Mouse (Mus musculus) left cerebral cortex, adult 8-10 months (tissue): ENCODE measurements around the gene Cyp2b23. TPM values are rescaled to one million over a fixed set of nuclear protein-coding genes. Genes with fewer than 3 reads are reported as not detected.
"Not testable (repeated sequence)": the region's sequence is repeated elsewhere in the genome, so short reads cannot be mapped to it uniquely, and the experiment has no call there.

Experiments
- DNase-seq, 2 experiments: peaks; one replicate each; pipeline ENCODE4 v3.0.0; 2022; ENCODE audit warnings: low spot score in 2 of 2
- total RNA-seq, 4 experiments: library from RNA; stranded (reverse); gene quantifications; 2 replicates each; pipeline ENCODE4 v1.2.4; 2022

Cyp2b23 gene
- not detected for total RNA-seq

- no peak for DNase-seq
These were observed at the start of gene Cyp2b23 for GRCm38 (mm10) chr7:26686337-26686736. Gene Cyp2b23, minus strand, starts transcription at chr7:26686437.

GRCm38 (mm10) chr7:26711061-26711460 lies 24.8 kb upstream of the Cyp2b23 start:
- DNase-seq: no peak

- no peak for DNase-seq
These were observed 20.8 kb upstream of the Cyp2b23 start for GRCm38 (mm10) chr7:26707061-26707460.

GRCm38 (mm10) chr7:26706191-26706590 lies 20.0 kb upstream of the Cyp2b23 start:
- not testable (repeated sequence) for DNase-seq

DNA sequence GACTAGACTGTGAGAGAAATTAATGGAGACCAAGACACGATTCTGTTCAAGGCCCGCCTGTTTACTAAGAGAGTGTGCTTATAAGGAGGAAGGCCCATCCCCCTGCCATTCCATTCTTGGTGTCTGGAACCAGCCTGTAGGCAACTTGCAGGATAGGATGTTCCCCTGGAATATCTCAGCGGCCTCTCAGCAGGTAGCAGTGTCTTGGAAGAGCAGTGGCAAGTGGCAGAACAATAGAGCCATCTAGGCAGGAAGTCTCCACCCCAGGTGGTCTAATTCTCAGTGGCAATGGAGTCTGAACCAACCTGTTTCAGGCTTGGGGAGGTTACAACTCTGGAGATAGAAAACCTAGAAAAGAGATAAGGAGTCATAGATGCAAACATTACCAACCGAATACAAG lies 13.9 kb upstream of the Cyp2b23 start:
- no peak for DNase-seq

DNA sequence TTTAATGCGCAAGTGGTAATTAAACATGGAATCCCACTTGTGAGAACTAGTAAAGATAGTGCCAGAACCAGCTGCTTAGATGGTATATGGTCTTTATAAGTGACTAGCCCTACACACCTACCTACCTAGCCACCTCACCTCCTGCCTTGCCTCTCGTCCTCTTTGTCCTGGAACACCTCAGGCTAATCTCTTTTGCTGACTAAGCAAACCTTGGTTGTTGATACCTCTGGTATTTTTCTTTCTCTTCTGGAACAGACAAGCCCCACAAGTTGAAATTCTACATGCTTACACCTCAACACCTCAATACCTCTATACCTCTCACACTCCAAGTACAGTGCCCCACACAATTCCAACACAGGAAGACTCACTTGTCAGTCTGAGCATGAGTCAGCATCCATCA lies 524 bp downstream of the Cyp2b23 start:
- DNase-seq: no peak

DNA sequence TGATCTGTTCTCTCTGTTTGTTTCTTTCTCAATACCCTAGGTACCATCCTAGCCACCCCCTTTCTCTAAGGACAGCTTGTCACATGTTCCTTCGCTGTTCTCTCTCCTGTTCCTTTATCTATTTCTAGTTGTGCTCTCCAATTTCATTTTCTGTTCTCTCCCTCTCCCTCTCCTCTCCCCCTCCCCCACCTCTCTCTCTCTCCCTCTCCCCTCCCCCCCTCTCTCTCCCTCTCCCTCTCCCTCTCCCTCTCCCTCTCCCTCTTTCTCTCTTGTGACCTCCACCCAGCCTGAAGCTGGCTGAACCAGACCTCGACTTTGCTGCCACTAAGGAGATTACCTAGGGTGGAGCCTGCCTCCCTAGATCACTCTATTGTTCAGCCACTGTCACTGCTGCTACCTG lies 18.8 kb downstream of the Cyp2b23 start:
- not testable (repeated sequence) for DNase-seq

- no peak for DNase-seq
These were observed 20.2 kb downstream of the Cyp2b23 start for GRCm38 (mm10) chr7:26666011-26666410.

GRCm38 (mm10) chr7:26618364-26618763 lies 67.9 kb downstream of the Cyp2b23 start, which contains the start of gene Vmn1r185:
Gene Vmn1r185, minus strand, starts transcription at chr7:26618464.
- not testable (repeated sequence) for DNase-seq

Other genes starting within 250 kb of the Cyp2b23 start
- gene Nlrp9a, start 151.4 kb downstream of the Cyp2b23 start, total RNA-seq: not detected
- gene Vmn1r185, start 68.0 kb downstream of the Cyp2b23 start, total RNA-seq: not detected
- gene Cyp2b19, start 70.7 kb upstream of the Cyp2b23 start, total RNA-seq: not detected
- gene Cyp2g1, start 122.5 kb upstream of the Cyp2b23 start, total RNA-seq: not detected
- gene Cyp2a5, start 148.9 kb upstream of the Cyp2b23 start, total RNA-seq: 1 to 10 TPM in 1 of 4 experiments, under 1 TPM in 3; 0.17 to 2.3 (median 0.51) TPM